Mouse (Mus musculus): ENCODE data around the gene Cnih3.

- peak; percentile 22 for TF ChIP-seq CTCF (IDR thresholded peaks at IDR 0.05; ENCODE audit: control insufficient read depth, insufficient read depth, insufficient read length)
- no peak for TF ChIP-seq MAX (IDR thresholded peaks at IDR 0.05)
- TF ChIP-seq MYOG (IDR thresholded peaks at IDR 0.05; ENCODE audit: control insufficient read depth, extremely low read depth, insufficient read length) = no peak
- TF ChIP-seq CEBPB (IDR thresholded peaks at IDR 0.05; ENCODE audit: low read depth) = no peak
- TF ChIP-seq USF1 (IDR thresholded peaks at IDR 0.05; ENCODE audit: low read depth) = no peak
Measured at GRCm38 (mm10) chr1:181393250-181394149, 41.1 kb downstream of the Cnih3 start.
